In the genomic region with DNA sequence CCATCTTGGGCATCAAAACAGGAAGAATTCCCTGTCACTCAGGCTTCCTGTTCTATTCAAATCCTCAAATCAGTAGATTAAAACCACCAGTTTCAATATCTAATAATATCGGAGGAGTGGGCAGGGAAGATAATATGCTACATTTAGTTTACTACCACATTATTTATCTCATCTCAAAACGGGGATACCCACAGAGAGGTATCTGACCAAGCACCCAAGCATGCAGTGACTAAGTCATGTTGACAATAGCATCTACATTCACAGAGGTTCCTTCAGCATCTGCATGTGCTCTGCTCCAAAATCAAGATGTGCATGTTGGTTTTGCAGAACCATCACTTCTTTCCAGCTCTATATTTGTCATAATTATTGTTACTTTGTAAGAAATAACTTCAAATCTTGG, we compare ENCODE assay signal across 16 mouse cellular contexts.
"Had no signal": no experiment of that assay in that cellular context is flagged by ENCODE, and none has a peak within 500 bp of the region (broad histone marks: within the 10 kb centered on the region; RNA-seq: fewer than 3 reads in every experiment).

No protein-coding gene starts in this region.

- H3K4me1 ChIP-seq: neural tube, embryonic 12.5 days; neural tube, embryonic 13.5 days; neural tube, embryonic 15.5 days; stomach, embryonic 15.5 days had no signal

- H3K36me3 ChIP-seq: neural tube, embryonic 12.5 days; neural tube, embryonic 13.5 days; neural tube, embryonic 15.5 days; stomach, embryonic 15.5 days had no signal

- H3K9me3 ChIP-seq: neural tube, embryonic 12.5 days; neural tube, embryonic 13.5 days; neural tube, embryonic 15.5 days; stomach, embryonic 15.5 days had no signal

- H3K27me3 ChIP-seq: neural tube, embryonic 12.5 days; neural tube, embryonic 13.5 days; neural tube, embryonic 15.5 days; stomach, embryonic 15.5 days had no signal

- H3K4me3 ChIP-seq: neural tube, embryonic 12.5 days; neural tube, embryonic 13.5 days; neural tube, embryonic 15.5 days; stomach, embryonic 15.5 days had no signal

- DNase-seq: retina, postnatal 1 day; right cerebral cortex, adult 18-20 months; right cerebral cortex, postnatal 14 days; right cerebral cortex, postnatal 25 days; right cerebral cortex, postnatal 4 days; spleen, adult 18-20 months; thymus, adult 18-20 months; thymus, adult 2 months; thymus, postnatal 14 days; thymus, postnatal 25 days; thymus, postnatal 36 days; thymus, postnatal 4 days had no signal
